Mouse (Mus musculus): Measurements from ENCODE around the gene Tnfaip3.
A peak's percentile ranks its signal among the peaks of the same experiment; 100 is the strongest.

Tnfaip3 gene

DNA sequence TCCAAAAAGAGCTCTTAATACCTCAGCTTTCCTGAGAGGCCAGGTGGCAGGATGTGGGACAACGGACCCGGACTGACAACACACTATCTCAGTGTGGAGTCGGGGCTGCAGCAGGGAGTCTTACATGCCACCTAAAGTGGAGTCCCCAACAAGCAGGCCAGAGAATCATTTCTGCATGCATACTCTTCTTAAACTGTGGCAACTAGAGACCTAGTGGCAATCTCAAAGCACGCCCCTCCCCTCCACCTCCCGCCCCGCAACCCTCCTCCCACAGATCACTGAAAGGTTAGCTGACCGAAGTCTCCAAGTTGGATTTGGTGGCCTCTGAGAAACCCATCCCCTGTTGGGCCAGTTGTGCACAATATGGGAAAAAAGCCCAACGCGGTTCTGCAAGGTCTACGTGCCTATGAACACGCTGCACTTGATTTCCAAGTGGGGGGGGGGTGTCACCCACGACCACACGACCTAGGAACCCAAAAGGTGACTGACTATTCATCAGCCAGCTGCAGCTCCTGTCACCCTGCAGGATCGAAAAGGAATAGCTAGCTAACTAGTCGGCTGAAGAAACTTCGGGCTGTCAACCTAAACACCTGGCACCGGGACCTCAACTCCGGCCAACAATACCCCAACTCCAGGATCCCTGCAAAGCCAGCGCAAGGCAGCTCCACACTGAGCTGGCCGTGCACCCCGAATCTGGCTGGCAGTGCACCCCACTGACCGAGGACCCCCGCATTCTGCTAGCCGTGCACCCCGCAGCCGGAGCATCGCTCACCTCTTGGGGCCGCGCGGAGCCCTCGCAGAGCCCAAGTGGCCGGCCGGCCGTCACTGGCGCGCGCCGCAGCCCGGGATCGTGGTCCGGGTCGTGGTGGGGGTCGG, 838 bp downstream of the Tnfaip3 start:
- DNase-seq = peak; percentile 62 to 76

- DNase-seq = no peak
Observed at GRCm38 (mm10) chr10:19013351-19013750, 2.1 kb downstream of the Tnfaip3 start.

GRCm38 (mm10) chr10:19012616-19013015, 2.8 kb downstream of the Tnfaip3 start:
- no peak for DNase-seq

GRCm38 (mm10) chr10:19011832-19012440, 3.5 kb downstream of the Tnfaip3 start:
- DNase-seq = no peak

GRCm38 (mm10) chr10:19010414-19010813, 5.0 kb downstream of the Tnfaip3 start:
- DNase-seq = no peak

GRCm38 (mm10) chr10:19009186-19009672, 6.2 kb downstream of the Tnfaip3 start:
- DNase-seq = no peak

GRCm38 (mm10) chr10:19008607-19008940, 6.9 kb downstream of the Tnfaip3 start:
- DNase-seq = no peak

DNA sequence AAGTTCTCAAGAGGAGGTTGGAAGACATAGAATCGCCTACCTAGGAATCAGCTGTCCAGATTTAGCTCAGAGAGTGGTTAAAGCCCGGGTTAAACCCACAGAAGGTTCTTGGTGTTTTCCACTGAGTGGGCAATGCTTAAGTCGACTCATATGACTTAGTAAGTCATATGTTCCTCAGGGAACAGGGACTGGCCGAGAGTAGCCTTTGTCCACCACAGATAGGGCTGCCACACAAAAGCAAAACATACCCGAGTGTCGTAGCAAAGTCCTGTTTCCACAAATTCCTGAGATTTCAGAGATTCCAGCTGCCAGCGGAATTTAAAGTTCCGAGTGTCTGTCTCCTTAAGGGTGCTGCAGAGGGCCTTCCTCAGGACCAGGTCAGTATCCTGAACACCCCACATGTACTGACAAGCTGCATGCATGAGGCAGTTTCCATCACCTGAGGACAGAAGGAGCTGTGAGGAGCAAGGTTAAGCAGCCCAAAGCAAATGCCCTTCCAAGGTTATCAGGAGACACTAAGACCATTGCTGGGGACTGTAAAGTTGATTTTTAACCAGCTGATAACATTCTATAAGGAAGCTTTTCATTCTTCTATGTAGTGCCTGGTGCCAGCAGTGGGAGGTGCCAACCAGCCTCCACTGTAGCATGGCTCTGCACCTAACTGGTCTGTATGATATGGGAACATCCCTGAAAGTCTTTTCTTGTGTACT, 7.4 kb downstream of the Tnfaip3 start:
- DNase-seq = no peak

DNA sequence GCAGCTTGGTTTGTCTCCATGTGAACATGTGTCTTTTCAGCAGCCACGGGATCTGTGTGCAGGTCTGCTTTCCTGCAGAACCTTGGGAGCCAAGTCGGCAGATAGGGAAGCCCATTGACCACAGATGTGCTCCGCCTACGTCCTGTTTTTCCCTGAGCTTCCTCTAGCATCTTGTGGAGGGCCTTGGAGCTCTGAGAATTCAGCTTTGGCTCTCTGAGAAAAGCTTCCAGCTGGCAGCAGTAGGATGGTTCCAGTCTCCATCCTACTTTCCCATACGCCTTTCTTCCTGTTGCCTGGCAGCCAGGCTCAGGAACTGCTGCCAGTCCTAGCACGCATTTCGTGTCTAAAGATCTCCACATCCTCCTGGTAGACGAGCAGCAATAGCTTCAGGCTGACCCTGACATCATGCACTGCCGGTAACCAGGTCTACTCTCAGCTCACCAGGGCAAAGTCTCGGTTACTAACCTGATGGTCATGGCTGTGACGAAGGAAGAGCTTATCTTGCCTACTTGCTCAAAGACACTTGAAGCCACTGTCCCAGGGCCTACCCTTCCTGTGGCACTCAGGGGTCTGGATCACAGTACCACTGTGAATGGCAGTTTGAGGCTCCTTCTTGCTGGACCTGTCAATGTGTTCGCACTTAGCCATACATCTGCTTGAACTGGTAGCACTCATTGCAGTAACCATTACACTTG, 13.2 kb downstream of the Tnfaip3 start:
- no peak for DNase-seq

- peak in 1 of 2 experiments; percentile 59 for DNase-seq
Observed at GRCm38 (mm10) chr10:18999427-18999826, 16.0 kb downstream of the Tnfaip3 start.

DNA sequence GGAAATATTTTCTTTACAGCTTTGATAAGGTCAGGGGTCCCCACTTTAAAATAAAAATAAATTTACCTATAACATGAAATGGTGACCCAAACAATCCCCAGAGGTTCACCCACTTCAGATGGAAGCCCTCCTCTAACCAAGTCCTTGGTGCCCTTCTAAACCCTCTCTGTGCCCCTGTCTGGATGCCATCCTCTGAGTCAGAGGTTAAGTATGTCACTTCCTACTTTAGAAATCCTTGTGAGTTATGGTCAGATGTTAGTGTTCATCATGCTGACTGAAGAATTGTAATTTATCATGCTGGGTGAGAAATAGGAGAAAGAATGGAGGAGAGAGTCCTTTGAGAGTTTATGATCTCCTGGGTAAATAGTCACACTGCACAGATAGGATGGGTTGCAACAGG, 19.1 kb downstream of the Tnfaip3 start:
- DNase-seq = no peak

DNA sequence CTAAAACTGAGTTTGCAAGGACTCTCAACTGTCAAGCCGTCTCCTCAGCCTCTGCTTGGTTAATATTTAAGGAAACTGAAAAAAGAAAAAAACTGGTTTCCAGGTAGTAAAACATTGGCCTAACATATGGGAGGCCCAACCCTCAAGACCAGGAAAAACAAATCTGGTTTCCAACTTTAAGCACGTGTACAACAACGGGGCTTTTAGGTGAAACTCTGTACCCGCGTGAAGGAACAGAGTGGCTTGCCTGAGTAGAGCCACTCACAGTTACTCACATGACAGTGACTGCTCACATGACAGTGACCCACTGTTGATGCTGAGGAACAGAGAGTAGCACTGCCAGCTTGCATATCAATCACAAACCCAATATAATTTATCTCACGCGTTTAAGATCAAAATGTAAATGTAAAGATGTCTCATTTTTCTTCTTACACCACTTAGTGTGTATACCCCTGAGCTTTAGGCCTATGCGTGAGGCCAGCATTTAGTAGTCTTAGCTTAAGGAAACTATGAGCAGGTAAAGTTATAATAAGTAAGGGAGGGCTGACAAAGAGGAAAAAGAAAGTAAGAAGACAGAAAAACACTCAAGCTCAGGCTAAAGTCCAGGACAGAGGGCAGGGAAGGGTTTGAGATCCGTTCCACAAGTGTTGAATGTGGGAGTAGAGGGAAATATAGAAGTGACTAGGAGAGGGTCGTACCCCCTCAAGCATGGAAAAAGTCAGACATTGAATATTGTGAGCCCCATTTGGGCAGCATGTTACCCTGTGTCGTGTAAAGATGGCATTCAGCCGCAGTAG, 19.8 kb downstream of the Tnfaip3 start:
- no peak for DNase-seq

DNA sequence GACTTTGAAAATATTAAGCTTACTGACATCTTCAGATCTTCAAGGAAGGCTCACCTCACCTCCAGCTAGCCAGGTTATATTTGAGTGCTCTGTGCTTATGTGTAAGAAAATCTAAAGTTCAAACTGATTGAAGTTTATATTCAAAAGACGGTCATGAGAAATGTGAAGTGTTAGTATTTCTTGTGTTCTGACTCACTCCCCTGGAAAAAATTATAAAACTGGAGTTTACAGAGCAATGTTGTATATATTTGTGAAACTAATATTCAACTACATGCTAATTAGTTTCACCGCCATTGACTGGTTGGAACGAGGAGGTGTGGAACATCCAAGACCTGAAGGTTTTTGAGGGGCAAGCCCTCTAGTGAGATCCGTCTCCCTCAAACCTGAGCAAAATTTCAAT, 22.5 kb downstream of the Tnfaip3 start:
- no peak for DNase-seq

GRCm38 (mm10) chr10:18991057-18991456, 24.4 kb downstream of the Tnfaip3 start:
- DNase-seq = no peak

GRCm38 (mm10) chr10:18987907-18988199, 27.6 kb downstream of the Tnfaip3 start:
- no peak for DNase-seq

DNA sequence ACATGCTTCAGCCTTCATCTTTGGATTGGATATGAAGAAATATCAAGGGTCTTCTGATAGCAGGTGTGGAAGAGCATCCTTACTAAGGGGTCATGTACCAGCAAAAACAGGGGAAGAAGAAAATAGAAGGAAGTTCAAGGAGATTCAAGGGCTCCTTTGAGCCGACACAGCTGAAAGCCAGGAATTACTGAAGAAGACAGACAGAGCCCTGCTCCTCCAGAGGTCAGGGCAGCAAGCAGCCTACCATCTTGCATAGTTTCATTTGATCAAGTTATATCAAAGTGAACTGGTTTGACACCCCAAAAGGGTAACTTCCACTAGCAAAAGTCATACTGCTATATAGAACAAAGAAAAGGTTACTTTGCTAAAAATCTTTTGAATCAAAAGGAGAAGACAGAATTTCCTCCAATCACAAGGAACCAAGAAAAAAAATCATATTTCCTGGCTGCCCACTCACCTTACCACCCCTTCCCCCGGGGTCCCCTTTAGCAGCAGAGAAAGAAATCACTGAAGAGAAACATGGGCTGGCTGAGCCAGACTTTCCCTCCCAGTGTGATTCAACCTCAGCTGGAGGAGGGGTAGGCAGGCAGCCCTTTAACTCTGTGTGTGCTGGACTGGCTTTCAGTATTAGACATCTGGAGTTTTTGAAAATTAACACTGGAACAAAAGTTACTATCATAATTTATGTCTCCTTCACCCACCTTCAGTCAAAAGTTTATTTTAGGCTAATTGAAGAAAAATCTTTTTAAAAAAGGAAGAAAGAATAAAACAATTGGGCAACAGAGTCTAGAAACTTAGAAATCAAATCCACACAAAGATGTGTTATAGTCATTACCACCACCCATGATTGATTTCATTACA, 28.2 kb downstream of the Tnfaip3 start:
- DNase-seq = no peak

DNA sequence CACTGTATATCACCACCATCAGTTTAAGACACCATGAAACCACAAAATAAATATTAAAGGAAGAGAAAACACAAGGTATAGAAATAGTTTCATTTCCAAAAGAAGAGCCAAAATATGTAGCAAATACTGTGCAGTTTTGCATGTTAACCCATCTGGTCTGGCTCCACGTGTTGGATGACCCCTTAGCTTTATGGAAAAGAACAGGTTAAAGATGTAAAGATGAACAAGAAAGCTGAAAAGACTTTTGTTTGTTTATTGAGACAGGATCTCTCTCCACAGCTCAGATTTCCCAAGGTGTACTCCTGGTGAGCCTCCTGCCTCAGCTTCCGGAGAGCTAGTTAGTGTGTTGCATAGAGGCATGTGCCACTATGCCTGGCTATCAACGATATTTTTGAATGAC, 29.9 kb downstream of the Tnfaip3 start:
- no peak for DNase-seq

DNA sequence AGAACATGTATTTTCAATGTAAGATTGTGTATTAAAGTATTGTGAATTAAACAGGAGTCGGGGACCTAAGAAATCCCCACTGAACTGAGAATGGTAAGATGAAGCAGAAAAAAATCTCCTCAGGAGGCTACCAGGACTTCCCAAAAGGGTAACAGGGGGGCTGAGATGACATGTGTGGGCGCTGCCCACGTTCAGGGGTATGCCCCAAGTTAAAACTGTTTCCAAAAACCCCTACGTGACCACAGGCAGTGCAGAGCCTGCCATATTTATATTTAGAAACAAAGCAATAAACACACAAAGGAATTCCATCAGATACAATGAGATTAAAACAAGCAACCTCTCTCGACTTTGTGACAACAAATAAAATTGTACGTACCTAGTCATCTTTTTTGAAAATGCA, 31.9 kb downstream of the Tnfaip3 start:
- no peak for DNase-seq

GRCm38 (mm10) chr10:18974486-18974885, 41.0 kb downstream of the Tnfaip3 start:
- DNase-seq = no peak

DNA sequence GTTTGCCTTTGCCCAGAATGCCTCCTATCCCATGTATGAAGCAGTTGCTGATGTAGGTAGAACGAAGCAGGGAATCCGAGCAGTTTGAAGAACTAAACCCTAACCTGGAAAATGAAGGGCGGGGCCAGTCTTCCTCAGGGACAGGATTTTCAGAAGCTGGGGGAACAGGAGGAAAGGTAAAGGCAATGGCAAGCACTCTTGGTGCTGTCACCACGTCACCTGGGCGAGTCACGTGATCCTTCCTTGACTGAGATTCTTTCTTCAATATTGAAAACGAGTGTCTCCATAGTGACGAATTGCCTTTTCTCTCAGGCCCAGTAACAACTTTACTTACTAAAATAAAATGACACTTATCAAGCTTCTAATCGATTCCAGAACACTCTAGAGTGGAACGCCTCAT, 48.6 kb downstream of the Tnfaip3 start:
- no peak for DNase-seq

DNA sequence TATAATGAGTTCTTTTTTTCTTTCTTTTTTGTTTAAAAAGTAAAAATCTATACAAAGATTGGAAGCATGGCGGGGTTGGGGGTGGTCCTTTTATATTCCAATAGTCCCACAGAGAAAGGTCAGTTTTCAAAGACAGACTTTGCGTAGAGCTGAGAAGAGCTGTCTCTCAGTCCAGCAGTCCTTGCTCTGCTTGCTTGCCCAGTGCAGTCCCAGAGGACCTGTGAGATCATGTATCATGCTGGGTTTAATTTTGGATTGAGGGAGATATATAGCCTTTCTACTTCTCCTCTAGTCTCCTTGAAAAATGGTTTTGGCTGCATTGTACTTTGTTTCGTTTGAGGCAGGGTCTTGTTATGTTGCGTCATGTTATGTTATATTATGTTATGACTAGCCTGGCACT, 49.9 kb downstream of the Tnfaip3 start:
- DNase-seq = no peak

Data from thymus, adult 18-20 months (tissue).